Mouse (Mus musculus) telencephalon, adult 2 months (tissue): Measurements from ENCODE around the gene Mip.
A peak's percentile ranks its signal among the peaks of the same experiment; 100 is the strongest.
"Not testable (repeated sequence)": the region's sequence is repeated elsewhere in the genome, so short reads cannot be mapped to it uniquely, and the experiment has no call there.

Experiments used
- DNase-seq: peaks from one replicate; pipeline ENCODE4 v3.0.0-alpha.2; 2011; ENCODE audit warnings: low read depth, low spot score

Gene Mip

GRCm38 (mm10) chr10:128225538-128225937 lies at the start of gene Mip:
TSS of gene Mip (plus strand) at chr10:128225838.
- DNase-seq: no peak

GRCm38 (mm10) chr10:128175996-128176755 lies 49.5 kb upstream of the Mip start:
- peak; percentile 86 for DNase-seq

GRCm38 (mm10) chr10:128177316-128177715 lies 48.3 kb upstream of the Mip start:
- no peak for DNase-seq

GRCm38 (mm10) chr10:128179989-128180388 lies 45.6 kb upstream of the Mip start, which contains the start of gene Rbms2:
TSS of gene Rbms2 (minus strand) at chr10:128180297.
- DNase-seq: no peak

GRCm38 (mm10) chr10:128184296-128184695 lies 41.3 kb upstream of the Mip start:
- DNase-seq: no peak

- DNase-seq: no peak
Observed at GRCm38 (mm10) chr10:128185277-128185940, 40.2 kb upstream of the Mip start.

- DNase-seq: peak; percentile 63
Observed at GRCm38 (mm10) chr10:128185959-128186358, 39.7 kb upstream of the Mip start.

GRCm38 (mm10) chr10:128187181-128187605 lies 38.4 kb upstream of the Mip start:
- DNase-seq: no peak

GRCm38 (mm10) chr10:128188242-128188877 lies 37.3 kb upstream of the Mip start:
- DNase-seq: peak; percentile 62

GRCm38 (mm10) chr10:128191472-128191871 lies 34.2 kb upstream of the Mip start:
- no peak for DNase-seq

- not testable (repeated sequence) for DNase-seq
Observed at GRCm38 (mm10) chr10:128192030-128192766, 33.4 kb upstream of the Mip start.

- no peak for DNase-seq
Observed at GRCm38 (mm10) chr10:128193113-128193512, 32.5 kb upstream of the Mip start.

- peak; percentile 94 for DNase-seq
Observed at GRCm38 (mm10) chr10:128194024-128194550, 31.6 kb upstream of the Mip start, which contains the start of gene Gls2. TSS of gene Gls2 (plus strand) at chr10:128194457.

GRCm38 (mm10) chr10:128194551-128195461 lies 30.8 kb upstream of the Mip start:
- DNase-seq: peak; percentile 70

- DNase-seq: no peak
Observed at GRCm38 (mm10) chr10:128201856-128202255, 23.8 kb upstream of the Mip start.

- no peak for DNase-seq
Observed at GRCm38 (mm10) chr10:128204941-128205340, 20.7 kb upstream of the Mip start.

- DNase-seq: no peak
Observed at GRCm38 (mm10) chr10:128208326-128208725, 17.3 kb upstream of the Mip start.

GRCm38 (mm10) chr10:128209311-128210009 lies 16.2 kb upstream of the Mip start:
- no peak for DNase-seq

- no peak for DNase-seq
Observed at GRCm38 (mm10) chr10:128210131-128210530, 15.5 kb upstream of the Mip start.

- DNase-seq: no peak
Observed at GRCm38 (mm10) chr10:128210954-128211353, 14.7 kb upstream of the Mip start.
